Mouse (Mus musculus) olfactory bulb, adult 2 months (tissue): ENCODE data around the gene Prr13.

ENCODE experiments used
- CTCF ChIP-seq: fragments of 200-500 bp; IDR thresholded peaks from 2 replicates; pipeline ENCODE4 v1.5.1; 2012; ENCODE audit warnings: low read depth, mild to moderate bottlenecking, low read length, moderate library complexity; ENCODE audit not compliant: insufficient read depth
- POLR2A ChIP-seq: fragments of 200-500 bp; IDR thresholded peaks from 2 replicates; pipeline ENCODE4 v1.6.1; 2012; ENCODE audit warnings: mild to moderate bottlenecking, low read depth, low read length, moderate library complexity; ENCODE audit not compliant: insufficient read depth

GRCm38 (mm10) chr15:102468675-102469370 lies 10.0 kb downstream of the Prr13 start:
- TF ChIP-seq CTCF (no peak), POLR2A (no peak)
